Mouse (Mus musculus): ENCODE data around the gene Tead3.

- no peak for TF ChIP-seq CTCF (IDR thresholded peaks at IDR 0.05)
- TF ChIP-seq POLR2A (IDR thresholded peaks at IDR 0.05; ENCODE audit: insufficient read depth, low read depth, low read length): no peak
- no peak for TF ChIP-seq EP300 (IDR thresholded peaks at IDR 0.05; ENCODE audit: insufficient read depth, low read depth, low read length)
Observed at GRCm38 (mm10) chr17:28332915-28333546, 17.6 kb downstream of the Tead3 start.
